Mouse (Mus musculus) left cerebral cortex, postnatal 10 days (tissue): ENCODE data around the gene Muc20. TPM values are rescaled to one million over a fixed set of nuclear protein-coding genes. Genes with fewer than 3 reads are reported as not detected.

Experiments used
- DNase-seq, 2 experiments: peaks; one replicate each; pipeline ENCODE4 v3.0.0; 2021 to 2022; ENCODE audit warnings: low spot score in 2 of 2, mixed read lengths in 1 of 2; ENCODE audit errors: extremely low spot score in 1 of 2
- intact Hi-C: fragments of 180-260 bp; cut with DNase I; formaldehyde crosslinking; loops from one replicate; pipeline ENCODE4 v1.15.1; 2025
- total RNA-seq, 2 experiments: library from RNA; stranded (reverse); gene quantifications; 2 replicates each; pipeline ENCODE4 v1.2.3; 2021

Muc20 gene
- total RNA-seq, 2 experiments from 2014 or later = not detected

DNA sequence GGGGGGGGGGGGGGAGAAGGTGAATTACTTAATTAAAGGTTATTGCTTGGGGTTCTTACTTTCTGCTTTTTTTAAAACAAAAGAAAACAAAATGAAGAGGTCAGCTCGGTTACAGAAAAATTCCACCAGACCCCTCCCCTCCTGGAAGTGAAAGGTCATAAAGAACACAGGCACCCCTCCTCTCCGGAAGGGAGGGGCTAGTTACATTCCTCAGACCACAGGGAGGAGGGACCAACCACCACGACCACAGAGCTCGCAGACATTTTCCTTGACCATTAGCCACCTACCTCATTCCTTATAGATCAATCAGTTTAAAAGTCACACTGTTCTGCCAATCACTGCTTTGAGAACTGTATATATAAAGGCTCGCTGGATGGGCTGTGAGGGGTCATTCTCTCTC, 6.7 kb upstream of the Muc20 start:
- intact Hi-C loops = no loop called here
- DNase-seq = no peak

DNA sequence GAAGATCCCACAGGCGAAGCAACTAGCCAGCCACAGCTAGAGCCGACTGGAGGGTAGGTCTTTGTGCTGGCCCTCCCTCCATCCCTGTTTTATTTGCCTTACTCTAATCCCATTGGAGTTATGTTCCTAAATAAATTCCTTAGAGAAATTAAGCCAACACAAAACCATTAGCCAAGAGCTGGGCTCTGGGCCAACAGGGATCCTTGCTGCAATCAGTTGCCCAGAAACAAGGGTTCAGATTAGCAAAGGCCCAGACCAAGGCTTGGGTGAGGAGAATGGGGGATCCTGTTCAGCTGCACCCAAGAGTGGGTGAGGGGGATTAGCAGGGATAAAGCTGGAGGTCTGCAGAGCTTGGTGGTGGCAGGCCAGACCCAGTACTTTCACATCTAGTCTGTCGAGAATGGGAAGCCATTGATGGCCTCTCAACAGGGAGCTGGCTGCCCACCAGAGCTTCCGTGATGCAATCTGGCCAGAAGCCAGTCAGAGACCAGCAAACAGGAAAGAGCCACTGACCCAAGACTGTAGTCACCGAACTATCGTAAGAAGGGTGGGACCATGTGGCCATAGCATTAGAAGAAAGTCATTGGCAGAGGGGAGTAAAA, 6.1 kb upstream of the Muc20 start:
- intact Hi-C loops = no loop called here
- DNase-seq = peak; percentile 61 to 75

DNA sequence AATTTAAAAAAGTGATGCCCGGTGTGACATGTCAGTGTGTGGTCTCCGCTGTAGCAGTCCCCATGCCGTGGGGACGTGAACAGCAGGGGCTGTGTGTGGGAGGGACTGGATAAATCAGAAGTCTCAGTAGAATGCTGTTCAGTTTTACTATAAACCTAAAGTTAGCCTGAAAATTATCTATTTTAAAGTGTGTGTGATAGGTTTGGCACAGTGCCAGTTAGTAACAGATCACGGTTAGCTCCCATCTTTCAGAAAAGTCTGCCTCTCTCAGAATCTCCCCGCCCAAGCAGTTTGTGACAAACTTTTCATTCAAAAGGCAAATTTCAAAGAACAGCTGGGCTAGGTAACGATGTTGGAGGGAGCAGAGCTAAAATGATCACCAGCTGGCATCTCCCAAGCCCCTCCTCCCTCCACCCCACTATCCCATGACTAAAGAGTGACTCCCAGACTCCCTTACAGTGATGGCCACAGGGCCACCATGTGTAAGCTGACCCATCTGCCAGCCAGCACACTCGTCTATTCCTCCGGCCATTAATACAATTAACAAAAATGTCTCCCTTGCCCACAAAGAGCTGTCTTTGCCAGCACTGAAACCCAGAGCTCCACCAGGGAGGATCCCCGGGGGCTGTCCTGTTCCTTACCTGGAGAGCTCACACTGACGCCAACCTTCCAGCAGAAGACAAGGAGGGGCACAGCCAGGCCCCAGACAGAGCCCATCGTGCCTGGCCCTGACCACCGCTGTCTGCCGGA, 384 bp downstream of the Muc20 start:
- intact Hi-C loops = no loop called here
- no peak for DNase-seq

DNA sequence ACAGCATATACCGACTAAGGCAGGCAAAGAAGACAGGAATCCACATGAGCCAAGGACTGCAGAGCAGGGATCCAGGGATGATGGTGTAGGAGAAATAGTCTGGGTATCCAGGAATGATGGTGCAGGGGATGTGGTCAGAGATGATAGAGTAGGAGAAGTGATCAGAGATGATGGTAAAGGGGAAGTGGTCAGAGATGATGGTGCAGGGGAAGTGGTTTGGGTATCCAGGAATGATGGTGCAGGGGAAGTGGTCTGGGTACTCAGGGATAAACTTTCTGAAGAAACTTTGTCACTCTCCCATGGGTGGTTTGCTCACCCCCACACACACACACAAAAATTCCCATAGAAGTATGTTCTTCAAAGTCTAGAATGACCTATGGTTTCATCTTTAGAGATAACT, 2.1 kb downstream of the Muc20 start:
- DNase-seq = no peak
- intact Hi-C loops = no loop called here

DNA sequence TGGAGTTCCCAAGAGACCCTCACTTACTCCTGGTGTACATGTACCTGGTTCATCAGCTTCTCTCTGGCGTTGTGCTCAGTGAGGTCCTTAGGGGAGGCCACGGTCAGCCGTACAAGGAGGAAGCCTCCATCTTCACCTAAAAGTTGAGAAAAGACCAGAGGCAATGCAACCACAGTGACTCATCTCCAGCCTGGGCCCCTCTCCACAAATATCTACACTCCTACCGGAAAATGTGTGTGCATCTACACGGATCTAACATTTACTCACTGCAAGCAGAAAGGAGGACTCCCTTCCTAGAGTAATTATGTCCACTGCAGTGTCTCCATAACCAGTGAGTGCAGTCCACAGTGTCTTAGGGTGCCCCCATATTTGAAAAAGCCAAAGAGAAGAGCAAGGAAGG, 7.2 kb downstream of the Muc20 start:
- intact Hi-C loops = no loop called here
- DNase-seq = no peak

DNA sequence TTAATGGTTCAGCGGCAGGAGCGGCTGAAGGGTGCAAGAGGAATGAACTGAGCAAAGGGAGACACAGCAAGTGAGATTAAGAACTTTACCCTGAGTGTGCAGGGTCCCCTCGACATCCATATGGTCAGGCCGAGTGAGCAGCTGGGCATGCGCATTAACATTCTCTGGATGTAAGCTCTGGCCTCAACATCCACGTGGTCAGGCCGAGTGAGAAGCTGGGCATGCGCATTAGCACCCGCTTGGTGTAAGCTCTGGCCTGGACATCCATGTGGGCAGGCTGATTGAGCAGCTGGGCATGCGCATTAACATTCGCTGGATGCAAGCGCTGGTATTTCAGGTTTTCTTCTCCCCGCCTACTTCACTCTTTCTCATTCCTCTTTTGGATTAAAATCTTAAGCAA, 12.4 kb downstream of the Muc20 start:
- intact Hi-C loops = loop anchor here (10.0 kb wide), 1 partner anchor 70 kb away; no protein-coding TSS in a partner anchor
- DNase-seq = peak; percentile 36 to 69

DNA sequence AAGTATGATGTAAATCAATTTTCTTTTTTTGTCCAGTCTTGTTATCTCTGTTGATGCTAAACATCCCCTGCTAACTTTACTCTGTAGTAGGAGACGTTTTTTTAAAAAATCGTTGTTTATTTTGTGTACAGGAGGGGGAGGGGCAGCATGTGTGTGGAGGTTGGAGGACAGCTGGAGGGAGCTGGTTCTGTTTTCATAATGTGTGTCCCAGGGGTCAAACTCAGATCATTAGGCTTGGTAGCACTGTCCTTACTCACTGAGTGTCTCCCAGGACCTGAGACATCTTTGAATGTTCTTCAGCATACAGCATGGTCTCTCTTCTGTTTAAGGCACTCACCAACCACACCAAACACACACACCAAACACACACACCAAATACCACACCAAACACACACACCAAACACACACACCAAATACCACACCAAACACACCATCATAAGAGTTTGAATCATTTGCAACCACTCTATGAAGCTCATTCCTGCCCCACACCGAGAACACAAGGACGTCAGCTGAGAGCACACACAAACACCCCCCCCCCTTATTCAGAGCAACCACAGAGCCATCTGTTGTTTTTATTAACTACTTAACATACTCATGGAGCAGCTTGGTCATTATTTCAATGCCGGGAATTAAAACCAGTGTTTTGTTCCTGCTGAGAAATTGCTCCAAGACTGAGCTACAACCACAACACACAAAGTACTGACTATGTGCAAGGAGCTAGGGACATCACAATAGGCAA, 13.7 kb downstream of the Muc20 start:
- DNase-seq = no peak
- intact Hi-C loops = loop anchor here (10.0 kb wide), 1 partner anchor 69 kb away; no protein-coding TSS in a partner anchor

DNA sequence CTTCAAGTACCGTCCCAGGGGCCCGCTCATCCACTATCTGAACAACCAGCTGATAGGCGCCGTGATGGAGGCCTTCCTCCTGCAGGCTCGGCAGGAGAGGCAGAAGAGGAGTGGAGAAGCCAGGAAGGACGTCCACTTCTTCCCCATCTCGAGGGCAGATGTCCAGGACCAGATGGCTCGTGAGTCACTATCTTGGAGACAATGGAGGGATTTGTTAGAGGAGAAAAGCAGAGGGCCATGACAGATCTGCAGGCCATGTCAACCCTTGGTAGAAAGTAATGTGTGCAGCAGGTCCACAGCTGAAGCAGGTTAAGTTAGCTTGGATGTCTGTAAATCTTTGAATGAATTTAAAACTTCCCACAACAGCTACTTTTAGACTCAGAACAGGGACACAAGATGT, 18.3 kb downstream of the Muc20 start:
- intact Hi-C loops = no loop called here
- no peak for DNase-seq

DNA sequence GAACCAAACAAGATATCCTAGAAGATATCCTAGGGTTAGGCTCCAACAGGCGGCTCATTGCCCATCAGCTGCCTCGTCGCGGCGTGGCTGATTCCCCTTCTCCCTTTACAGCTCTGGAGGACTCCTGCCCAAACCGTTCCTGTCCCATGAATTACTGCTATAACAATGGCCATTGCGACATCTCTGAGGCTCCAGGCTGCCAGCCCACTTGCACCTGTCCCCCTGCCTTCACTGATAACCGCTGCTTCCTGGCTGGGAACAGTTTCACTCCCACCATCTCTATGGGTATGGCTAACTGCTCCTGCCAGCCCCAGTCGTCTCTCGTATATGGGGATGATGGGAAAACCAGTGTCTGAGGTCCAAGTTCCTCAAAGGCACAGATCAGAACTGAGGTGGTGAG, 20.6 kb downstream of the Muc20 start:
- no peak for DNase-seq
- intact Hi-C loops = no loop called here

DNA sequence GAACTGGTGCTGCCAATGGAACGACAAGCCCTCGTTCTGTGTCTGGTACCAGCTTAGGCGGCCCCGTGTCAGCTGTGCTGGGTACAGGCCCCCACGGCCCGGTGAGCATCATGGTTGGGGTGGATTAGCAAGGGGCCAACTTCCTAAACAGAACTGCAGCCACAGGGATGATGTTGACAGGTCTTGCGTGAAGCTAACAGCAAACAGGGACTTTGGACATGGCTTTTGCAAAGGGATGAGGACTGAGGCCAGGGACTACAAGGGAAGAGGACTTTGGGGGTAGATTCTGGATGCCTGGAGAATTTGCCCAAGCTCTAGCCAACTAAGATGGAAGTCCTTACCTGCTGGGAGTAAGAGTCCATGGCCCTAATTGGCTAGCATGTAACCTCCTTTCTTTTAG, 30.3 kb downstream of the Muc20 start:
- no peak for DNase-seq
- intact Hi-C loops = no loop called here

DNA sequence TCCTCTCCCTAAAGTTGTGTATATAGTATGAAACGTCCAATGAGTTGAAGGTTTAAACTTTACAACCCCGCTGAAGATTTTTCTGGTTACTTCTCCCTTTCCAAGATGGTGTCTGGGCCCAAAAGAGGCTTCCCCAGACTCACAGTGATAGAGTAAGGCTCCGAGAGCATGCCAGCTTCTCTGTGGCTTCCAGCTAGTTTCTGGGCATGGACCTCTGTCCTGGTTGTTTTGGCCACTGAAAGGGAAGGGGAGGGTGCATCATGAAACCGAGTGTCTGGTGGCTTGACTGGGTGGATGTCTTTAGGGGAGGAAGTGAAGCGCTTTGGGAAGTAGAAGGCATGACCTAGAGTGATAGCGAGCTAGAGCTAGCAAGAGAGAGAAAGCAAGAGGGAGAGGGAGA, 32.3 kb downstream of the Muc20 start:
- intact Hi-C loops = no loop called here
- DNase-seq = no peak

DNA sequence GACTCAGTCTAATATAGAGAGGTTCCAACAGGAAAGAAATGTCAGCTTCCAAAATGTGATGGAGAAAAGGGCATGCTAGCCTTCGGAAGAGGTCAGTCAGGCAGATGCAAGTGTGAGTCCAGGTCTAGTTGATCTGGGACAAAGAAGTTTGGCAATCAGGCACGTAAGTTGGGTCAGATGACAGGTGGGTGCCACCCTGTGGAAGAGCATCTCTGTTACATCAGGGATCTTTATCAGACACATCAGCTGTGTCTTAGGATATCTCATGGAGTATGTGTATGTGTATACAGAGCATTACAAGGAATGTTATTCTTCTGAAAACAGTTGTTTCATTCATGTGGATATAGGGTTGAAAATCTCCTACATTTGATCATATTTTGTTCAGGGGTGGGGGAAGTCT, 32.7 kb downstream of the Muc20 start:
- intact Hi-C loops = no loop called here
- no peak for DNase-seq

DNA sequence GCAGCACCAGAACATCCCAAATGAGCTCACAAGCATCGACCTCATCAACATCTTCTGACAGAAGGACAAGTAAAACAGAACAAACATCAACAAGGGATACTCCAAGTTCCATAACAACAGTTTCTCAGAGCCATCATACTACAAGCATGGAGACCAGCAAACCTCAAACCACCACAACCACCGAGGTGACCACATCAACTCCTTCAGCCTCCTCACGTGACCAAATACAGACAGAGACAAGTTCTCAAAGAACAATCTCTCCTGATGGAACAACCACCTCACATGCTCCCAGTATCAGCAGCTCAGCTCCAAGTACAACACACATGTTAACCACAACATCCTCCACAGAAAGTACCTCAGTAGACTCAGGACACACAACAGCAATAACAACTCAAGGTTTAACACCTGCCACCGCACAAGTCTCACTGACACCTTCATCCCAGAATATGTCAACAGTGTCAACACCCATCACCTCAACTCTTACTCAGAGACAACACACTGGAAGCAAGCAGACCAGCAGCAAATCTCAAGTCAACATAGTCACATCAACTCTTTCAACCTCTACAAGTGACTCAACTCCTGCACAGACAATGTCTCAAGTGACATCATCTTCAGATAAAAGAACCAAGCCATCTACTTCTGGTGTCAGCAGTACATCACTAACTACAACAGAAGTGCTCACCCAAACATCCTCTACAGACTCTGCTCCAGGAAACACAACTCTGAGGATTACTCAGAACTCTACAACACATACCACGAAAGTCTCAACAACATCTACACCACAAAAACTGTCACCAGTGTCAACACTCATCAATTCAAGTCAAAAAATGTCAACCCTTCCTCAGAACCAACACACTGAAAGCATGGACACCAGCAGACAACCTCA, 46.8 kb downstream of the Muc20 start:
- intact Hi-C loops = no loop called here
- DNase-seq = no peak

DNA sequence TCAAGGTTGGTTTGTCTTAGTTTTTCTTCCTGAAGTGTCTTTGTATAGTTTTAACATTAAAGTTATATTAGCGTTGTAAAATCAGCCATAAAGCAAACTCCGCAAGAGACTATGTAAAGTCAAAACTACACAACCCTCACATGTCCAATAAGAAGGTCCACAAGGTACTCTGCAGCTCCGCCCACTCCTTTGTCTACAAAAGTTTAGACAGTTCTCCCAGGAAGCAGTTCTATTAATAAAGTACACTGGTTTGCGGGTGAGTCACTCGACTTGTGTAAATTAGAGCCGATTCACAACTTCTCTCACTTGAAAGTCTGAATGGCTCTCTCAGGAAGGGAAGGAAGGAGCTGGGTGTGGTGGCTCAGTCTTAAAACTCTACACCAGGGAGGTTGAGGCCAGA, 51.4 kb downstream of the Muc20 start:
- no peak for DNase-seq
- intact Hi-C loops = no loop called here

DNA sequence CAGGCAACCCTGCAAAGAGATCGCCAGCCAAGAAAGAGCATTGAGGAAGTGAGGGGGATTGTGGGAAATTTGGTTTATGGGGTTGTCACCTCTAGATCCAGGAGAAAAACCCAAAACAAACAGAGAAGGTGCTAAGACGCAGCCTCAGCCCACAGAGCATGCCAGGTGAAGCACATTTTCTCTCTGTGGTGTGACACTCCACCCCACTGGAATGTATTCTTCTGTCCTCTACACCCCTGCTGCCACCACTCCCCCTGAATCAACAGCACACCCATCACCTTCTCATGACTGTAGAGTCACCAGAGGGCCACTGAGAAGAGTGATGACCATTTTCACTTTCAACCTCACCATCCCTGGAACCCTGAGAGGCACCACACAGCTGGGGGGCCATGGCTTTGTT, 54.5 kb downstream of the Muc20 start:
- DNase-seq = no peak
- intact Hi-C loops = no loop called here

DNA sequence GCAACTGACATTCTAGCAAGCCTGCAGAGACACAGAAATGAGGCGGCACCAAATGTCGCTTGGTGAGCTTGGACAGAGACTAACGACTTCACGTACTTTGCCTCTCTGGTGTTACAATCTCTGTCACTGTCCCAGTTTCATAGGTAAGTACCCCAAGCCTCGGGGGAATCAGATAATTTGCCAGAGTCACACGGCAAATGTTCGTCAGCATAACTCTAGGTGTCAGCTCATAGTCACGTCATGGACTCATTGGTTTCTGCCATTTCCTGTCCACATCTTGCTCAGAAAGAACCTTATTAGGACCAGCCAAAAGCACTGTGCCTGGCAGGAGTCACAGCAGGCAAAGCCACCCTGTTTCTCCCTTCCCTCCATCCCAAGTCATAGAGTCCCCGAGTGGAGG, 55.9 kb downstream of the Muc20 start:
- intact Hi-C loops = no loop called here
- DNase-seq = no peak

DNA sequence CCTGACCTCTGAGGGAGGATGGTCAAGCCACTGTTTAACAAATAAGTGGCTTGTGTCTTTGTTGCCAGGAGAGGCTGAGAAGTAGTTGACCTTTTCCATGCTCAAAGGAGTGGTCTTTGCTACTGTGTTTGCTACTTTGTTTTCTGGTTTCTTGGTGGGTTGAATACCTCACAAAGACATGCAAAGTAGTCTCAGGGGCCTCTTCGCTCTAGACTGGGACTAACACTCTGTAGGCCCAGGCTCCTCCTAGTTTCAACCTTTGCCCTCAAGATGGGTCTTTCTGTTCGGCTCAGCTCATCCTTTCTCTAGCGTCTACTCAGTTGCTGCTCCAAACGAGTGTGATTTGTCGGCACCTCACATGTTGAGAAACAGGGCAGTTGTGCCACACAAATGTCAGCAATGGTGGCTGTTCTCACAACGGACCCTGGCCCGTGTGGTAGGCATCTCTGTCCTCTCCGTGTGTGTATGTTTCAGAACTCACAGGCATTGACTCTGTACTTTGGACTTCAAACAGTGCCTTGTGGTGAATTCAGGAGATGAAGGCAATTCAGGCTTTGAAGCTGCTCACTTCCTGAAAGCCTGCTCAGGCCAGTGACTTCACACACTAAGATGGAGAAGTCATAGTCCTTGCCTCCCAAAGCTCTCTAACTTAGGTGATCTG, 57.1 kb downstream of the Muc20 start:
- intact Hi-C loops = no loop called here
- no peak for DNase-seq

DNA sequence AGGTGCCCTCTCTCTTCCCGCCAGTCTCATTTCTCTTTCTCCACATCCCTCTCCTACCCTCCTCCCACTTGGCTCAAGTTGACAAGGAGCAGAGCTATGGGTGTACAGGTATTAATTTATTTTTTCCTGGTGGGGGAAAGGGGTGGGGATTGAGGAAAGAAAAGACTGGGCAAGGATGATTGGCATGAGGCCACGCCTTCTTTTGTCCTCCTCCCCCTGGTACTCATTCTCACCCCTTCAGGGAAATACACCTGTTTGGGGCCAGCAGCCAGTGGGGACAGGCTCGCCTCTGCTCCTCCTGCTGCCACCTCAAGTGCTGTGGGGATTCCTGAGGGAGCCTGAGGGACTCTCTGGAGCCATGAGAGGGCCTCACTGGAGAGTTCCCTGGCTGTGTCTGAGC, 61.2 kb downstream of the Muc20 start:
- DNase-seq = no peak
- intact Hi-C loops = no loop called here

DNA sequence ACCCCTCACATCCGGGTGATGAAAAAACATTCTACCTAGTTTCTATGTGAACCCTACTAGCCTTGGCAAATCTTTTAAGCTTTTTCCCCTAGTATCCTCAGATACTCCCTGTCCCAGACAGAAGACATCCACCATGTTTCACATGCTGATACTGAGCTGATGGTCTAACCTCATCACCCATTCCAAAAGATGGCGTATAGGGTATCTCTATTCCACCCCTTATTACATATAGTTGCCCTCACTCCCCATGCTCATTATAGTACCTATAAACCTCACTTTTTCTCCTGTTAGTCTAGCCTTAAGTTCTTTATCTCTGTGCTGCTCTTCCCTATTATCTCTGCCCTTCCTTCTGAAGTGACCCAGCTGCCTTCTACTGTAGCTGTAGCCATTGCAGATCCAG, 61.6 kb downstream of the Muc20 start, which contains the start of gene Muc4:
Muc4 (plus strand) TSS at position 301 of the 400 bp plus-strand sequence.
- intact Hi-C loops = no loop called here
- DNase-seq = no peak
